Mouse (Mus musculus) midbrain, embryonic 13.5 days (tissue): Measurements from ENCODE around the gene Coa6. TPM values are rescaled to one million over a fixed set of nuclear protein-coding genes. Genes with fewer than 3 reads are reported as not detected.

ENCODE experiments used
- ATAC-seq: fragments of 200-750 bp; cut with Nextera tagmentation; 2 replicates; pipeline ENCODE4 v1.8.0; 2017; ENCODE audit warnings: mild to moderate bottlenecking, moderate TSS enrichment, moderate library complexity
- H3K27ac ChIP-seq: fragments of 300-500 bp; sonication (generic); 2 replicates; pipeline ENCODE4 v1.5.1; 2015; ENCODE audit warnings: inconsistent platforms, mild to moderate bottlenecking, moderate library complexity
- H3K27me3 ChIP-seq: fragments of 300-500 bp; sonication (generic); 2 replicates; pipeline ENCODE4 v1.6.1; 2015; ENCODE audit warnings: mild to moderate bottlenecking, inconsistent platforms
- H3K36me3 ChIP-seq: fragments of 300-500 bp; sonication (generic); 2 replicates; pipeline ENCODE4 v1.6.1; 2015; ENCODE audit warnings: mild to moderate bottlenecking, inconsistent platforms
- H3K4me1 ChIP-seq: fragments of 300-500 bp; sonication (generic); replicated peaks from 2 replicates; pipeline ENCODE4 v1.6.1; 2015; ENCODE audit warnings: inconsistent platforms
- H3K4me2 ChIP-seq: fragments of 300-500 bp; sonication (generic); replicated peaks from 2 replicates; pipeline ENCODE4 v1.6.1; 2015; ENCODE audit warnings: moderate library complexity, mild to moderate bottlenecking, inconsistent platforms
- H3K4me3 ChIP-seq: fragments of 300-500 bp; sonication (generic); replicated peaks from 2 replicates; pipeline ENCODE4 v1.5.1; 2015; ENCODE audit warnings: mild to moderate bottlenecking, inconsistent platforms
- H3K9ac ChIP-seq: fragments of 300-500 bp; sonication (generic); replicated peaks from 2 replicates; pipeline ENCODE4 v1.6.1; 2015; ENCODE audit warnings: mild to moderate bottlenecking, inconsistent platforms
- H3K9me3 ChIP-seq: fragments of 300-500 bp; sonication (generic); 2 replicates; pipeline ENCODE4 v1.6.1; 2016; ENCODE audit warnings: mild to moderate bottlenecking, inconsistent platforms
- WGBS: fragments of 180-500 bp; shearing (Covaris S2); methylation state at CpG from one replicate; pipeline ENCODE4 v1.1.7; 2015; 5-methylcytosine and 5-hydroxymethylcytosine counted together
- polyA plus RNA-seq: library from polyadenylated mRNA; unstranded; fragments of >200 nt; fragmentation: Nextera tagmentation; extraction: Ambion mirVana; gene quantifications from 2 replicates; pipeline ENCODE4 v1.2.1, GENCODE M21; 2015

Coa6 gene
- polyA plus RNA-seq, 1 experiment from 2014 or later, result 43.4 TPM

- Histone ChIP-seq H3K4me2 (no peak overlapping the region), H3K27ac (no peak overlapping the region), H3K4me1 (peaks cover 22% of the 10 kb centered on the region), H3K36me3 (peaks cover 7% of the 10 kb centered on the region), H3K27me3 (no peaks in the 10 kb centered on the region), H3K9ac (no peak overlapping the region), H3K9me3 (no peaks in the 10 kb centered on the region), H3K4me3 (no peak overlapping the region)
- no peak for ATAC-seq
- WGBS, result 83% methylated on average over 3 of the region's 3 CpGs
Measured at GRCm38 (mm10) chr8:126420834-126421233, 1.5 kb upstream of the Coa6 start.

DNA sequence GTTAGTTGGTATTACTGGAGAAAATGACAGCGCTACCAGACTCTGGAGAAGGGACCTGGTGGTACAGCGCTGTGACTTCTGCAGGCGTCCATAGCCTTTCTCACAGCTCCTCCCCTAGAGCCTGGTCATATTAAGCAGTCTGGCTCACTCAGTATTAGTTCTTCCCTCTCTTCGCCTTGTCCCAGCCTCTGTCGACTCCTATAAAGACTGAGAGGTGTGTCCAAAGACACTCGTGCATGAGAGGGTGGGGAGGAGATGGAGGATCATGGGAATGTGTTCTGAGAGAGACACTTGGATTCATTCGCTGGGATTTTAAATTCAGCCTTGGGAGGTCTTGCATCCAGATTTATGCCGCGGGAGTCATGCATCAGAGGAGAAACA is 595 bp downstream of the Coa6 start:
- peak overlapping the region; percentile 78 for H3K4me3 ChIP-seq
- H3K4me2 ChIP-seq, result peak overlapping the region; percentile 89
- H3K27ac ChIP-seq, result peak overlapping the region; percentile 77
- WGBS, result 7% methylated on average over 9 of the region's 9 CpGs
- no peaks in the 10 kb centered on the region for H3K27me3 ChIP-seq
- peak overlapping the region; percentile 86 for H3K9ac ChIP-seq
- H3K36me3 ChIP-seq, result peaks cover 28% of the 10 kb centered on the region
- ATAC-seq, result peak; percentile 76
- peaks cover 22% of the 10 kb centered on the region for H3K4me1 ChIP-seq
- H3K9me3 ChIP-seq, result no peaks in the 10 kb centered on the region

DNA sequence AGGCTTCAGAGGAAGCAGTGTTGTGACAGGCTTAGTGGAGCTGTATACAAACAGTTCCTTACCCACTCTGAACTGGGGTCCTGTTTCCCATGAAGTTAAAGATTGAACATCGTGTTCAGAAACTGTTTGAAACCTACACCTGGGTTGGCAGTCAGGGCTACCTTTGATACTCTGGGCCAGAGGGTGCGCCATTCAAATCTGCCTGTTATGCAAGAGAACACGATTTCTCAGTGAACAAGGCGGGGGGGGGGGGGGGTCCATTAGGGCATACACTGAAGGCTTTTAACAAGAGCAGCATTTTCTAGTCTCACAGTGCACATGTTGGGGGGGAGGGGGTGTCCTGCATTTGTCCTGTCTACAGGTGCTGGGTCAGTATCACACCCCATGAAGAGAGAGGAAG is 1.8 kb downstream of the Coa6 start:
- H3K27ac ChIP-seq, result no peak overlapping the region
- no peak for ATAC-seq
- H3K9me3 ChIP-seq, result no peaks in the 10 kb centered on the region
- 90% methylated on average over 4 of the region's 4 CpGs for WGBS
- peaks cover 40% of the 10 kb centered on the region for H3K36me3 ChIP-seq
- H3K9ac ChIP-seq, result no peak overlapping the region
- no peak overlapping the region for H3K4me3 ChIP-seq
- no peaks in the 10 kb centered on the region for H3K27me3 ChIP-seq
- peaks cover 22% of the 10 kb centered on the region for H3K4me1 ChIP-seq
- no peak overlapping the region for H3K4me2 ChIP-seq

GRCm38 (mm10) chr8:126424946-126425345 is 2.6 kb downstream of the Coa6 start:
- peaks cover 22% of the 10 kb centered on the region for H3K4me1 ChIP-seq
- WGBS, result 86% methylated on average over 1 of the region's 1 CpGs
- no peak overlapping the region for H3K4me3 ChIP-seq
- no peak for ATAC-seq
- H3K27me3 ChIP-seq, result no peaks in the 10 kb centered on the region
- no peak overlapping the region for H3K27ac ChIP-seq
- no peaks in the 10 kb centered on the region for H3K9me3 ChIP-seq
- peaks cover 48% of the 10 kb centered on the region for H3K36me3 ChIP-seq
- no peak overlapping the region for H3K9ac ChIP-seq
- no peak overlapping the region for H3K4me2 ChIP-seq

DNA sequence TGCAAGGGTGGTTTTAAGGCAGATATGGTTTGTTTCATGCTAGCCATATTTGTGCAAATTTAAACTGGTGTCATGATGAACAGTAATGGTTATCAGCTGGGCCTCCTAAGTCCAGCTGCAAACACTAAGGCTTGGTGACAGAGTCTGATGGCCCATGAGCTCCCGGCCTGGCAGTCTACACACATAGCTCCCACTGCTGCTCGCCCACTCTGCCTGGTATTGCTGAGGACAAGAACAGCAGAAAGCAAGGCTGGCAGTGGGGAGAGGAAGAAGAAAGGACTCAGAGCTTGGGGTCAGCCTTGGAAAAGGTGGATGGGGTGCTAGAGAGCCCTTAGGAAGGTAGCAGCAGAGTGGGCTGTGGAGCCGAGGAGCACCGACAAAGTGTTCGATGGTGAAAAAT is 7.3 kb downstream of the Coa6 start:
- no peaks in the 10 kb centered on the region for H3K9me3 ChIP-seq
- ATAC-seq, result no peak
- 95% methylated on average over 5 of the region's 5 CpGs for WGBS
- H3K36me3 ChIP-seq, result peaks cover 78% of the 10 kb centered on the region
- H3K27me3 ChIP-seq, result no peaks in the 10 kb centered on the region
- no peak overlapping the region for H3K4me2 ChIP-seq
- H3K27ac ChIP-seq, result no peak overlapping the region
- H3K4me1 ChIP-seq, result no peaks in the 10 kb centered on the region
- no peak overlapping the region for H3K9ac ChIP-seq
- H3K4me3 ChIP-seq, result no peak overlapping the region

- Histone ChIP-seq H3K9ac (no peak overlapping the region), H3K4me1 (no peaks in the 10 kb centered on the region), H3K4me2 (no peak overlapping the region), H3K27me3 (no peaks in the 10 kb centered on the region), H3K4me3 (no peak overlapping the region), H3K36me3 (peaks cover 73% of the 10 kb centered on the region), H3K9me3 (no peaks in the 10 kb centered on the region), H3K27ac (no peak overlapping the region)
- 81% methylated on average over 7 of the region's 7 CpGs for WGBS
- no peak for ATAC-seq
Measured at GRCm38 (mm10) chr8:126433827-126434226, 11.5 kb downstream of the Coa6 start.

DNA sequence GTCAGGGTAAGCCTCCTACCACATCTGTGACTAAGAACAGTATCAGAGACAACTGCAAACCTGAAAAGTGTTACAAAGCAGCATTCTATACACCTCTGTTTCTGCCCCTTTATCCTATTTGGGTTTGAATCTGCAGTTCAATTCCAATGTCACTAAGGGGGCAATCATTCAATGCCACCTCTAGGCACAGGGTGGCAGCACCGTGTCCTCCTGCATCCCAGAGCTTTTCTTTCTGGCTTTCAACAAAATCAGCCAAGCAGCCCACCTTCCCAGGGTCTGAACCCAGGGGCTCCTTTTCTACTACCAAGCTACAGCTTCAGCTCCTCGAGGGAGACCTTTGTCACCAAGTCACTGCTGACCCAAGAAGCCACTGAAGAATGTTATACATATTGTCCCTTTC is 16.6 kb downstream of the Coa6 start:
- no peak overlapping the region for H3K9ac ChIP-seq
- H3K36me3 ChIP-seq, result peaks cover 58% of the 10 kb centered on the region
- no peak overlapping the region for H3K4me3 ChIP-seq
- WGBS, result 69% methylated on average over 2 of the region's 2 CpGs
- H3K9me3 ChIP-seq, result no peaks in the 10 kb centered on the region
- no peak overlapping the region for H3K27ac ChIP-seq
- ATAC-seq, result no peak
- no peak overlapping the region for H3K4me2 ChIP-seq
- H3K27me3 ChIP-seq, result no peaks in the 10 kb centered on the region
- H3K4me1 ChIP-seq, result no peaks in the 10 kb centered on the region

- Histone ChIP-seq H3K9me3 (no peaks in the 10 kb centered on the region), H3K4me2 (no peak overlapping the region), H3K36me3 (peaks cover 79% of the 10 kb centered on the region), H3K4me3 (no peak overlapping the region), H3K27ac (no peak overlapping the region), H3K4me1 (no peaks in the 10 kb centered on the region; the same call in 1 of the 2 replicates), H3K9ac (no peak overlapping the region), H3K27me3 (no peaks in the 10 kb centered on the region)
- ATAC-seq, result no peak
- WGBS, result 93% methylated on average over 8 of the region's 8 CpGs
Measured at GRCm38 (mm10) chr8:126451158-126451557, 28.8 kb downstream of the Coa6 start.

DNA sequence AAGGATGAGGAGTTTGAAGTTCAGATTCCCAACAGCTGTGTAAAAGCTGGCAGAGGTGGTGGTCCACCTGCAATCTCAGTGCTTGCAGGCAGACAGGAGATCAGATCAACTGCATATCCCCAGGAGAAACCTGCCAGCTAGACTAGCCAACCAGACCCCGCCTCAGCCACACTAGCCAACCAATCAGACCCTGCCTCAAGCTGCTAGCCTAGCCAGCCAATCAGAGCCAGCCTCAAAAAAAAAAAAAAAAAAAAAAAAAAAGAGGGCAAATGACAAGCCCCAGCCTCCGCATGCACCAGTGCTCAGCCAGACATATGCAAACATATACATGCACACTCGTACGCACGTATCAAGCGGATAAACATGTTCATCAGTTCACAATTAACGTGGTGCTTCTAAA is 33.1 kb downstream of the Coa6 start:
- Histone ChIP-seq H3K9me3 (no peaks in the 10 kb centered on the region), H3K4me2 (no peak overlapping the region), H3K9ac (no peak overlapping the region), H3K4me3 (no peak overlapping the region), H3K27me3 (no peaks in the 10 kb centered on the region), H3K27ac (no peak overlapping the region), H3K4me1 (no peaks in the 10 kb centered on the region; the same call in 1 of the 2 replicates), H3K36me3 (peaks cover 64% of the 10 kb centered on the region)
- ATAC-seq, result no peak
- WGBS, result 68% methylated on average over 7 of the region's 7 CpGs

DNA sequence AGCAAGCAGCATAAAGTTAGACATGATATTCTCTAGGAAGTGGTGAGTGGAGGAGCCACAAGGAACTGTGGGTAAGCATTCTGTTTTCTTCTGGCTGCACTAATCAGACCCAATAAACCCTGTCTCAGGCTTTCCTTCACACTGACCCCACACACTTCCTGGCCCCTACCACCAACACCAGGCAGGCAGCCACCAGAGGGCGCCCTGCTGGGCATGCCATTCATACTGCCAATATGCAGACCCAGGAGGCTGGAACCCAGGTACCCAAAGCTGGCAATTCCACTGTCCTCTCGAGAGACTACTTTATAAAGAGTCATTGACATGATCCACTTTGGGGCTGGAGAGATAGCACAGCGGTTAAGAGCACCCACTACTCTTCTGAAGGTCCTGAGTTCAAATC is 38.0 kb downstream of the Coa6 start:
- H3K27me3 ChIP-seq, result no peaks in the 10 kb centered on the region
- H3K4me2 ChIP-seq, result no peak overlapping the region
- no peak for ATAC-seq
- H3K4me3 ChIP-seq, result no peak overlapping the region
- H3K27ac ChIP-seq, result no peak overlapping the region
- H3K4me1 ChIP-seq, result no peaks in the 10 kb centered on the region; the same call in 1 of the 2 replicates
- WGBS, result 63% methylated on average over 3 of the region's 3 CpGs
- H3K36me3 ChIP-seq, result peaks cover 57% of the 10 kb centered on the region
- H3K9ac ChIP-seq, result no peak overlapping the region
- H3K9me3 ChIP-seq, result no peaks in the 10 kb centered on the region

GRCm38 (mm10) chr8:126461735-126462134 is 39.4 kb downstream of the Coa6 start:
- no peak overlapping the region for H3K9ac ChIP-seq
- no peaks in the 10 kb centered on the region for H3K27me3 ChIP-seq
- no peak overlapping the region for H3K4me3 ChIP-seq
- no peak for ATAC-seq
- no peak overlapping the region for H3K27ac ChIP-seq
- no peaks in the 10 kb centered on the region for H3K9me3 ChIP-seq
- 90% methylated on average over 7 of the region's 7 CpGs for WGBS
- no peaks in the 10 kb centered on the region for H3K4me1 ChIP-seq
- peaks cover 63% of the 10 kb centered on the region for H3K36me3 ChIP-seq
- H3K4me2 ChIP-seq, result no peak overlapping the region

- Histone ChIP-seq H3K9ac (no peak overlapping the region), H3K36me3 (peaks cover 59% of the 10 kb centered on the region), H3K27me3 (no peaks in the 10 kb centered on the region), H3K9me3 (no peaks in the 10 kb centered on the region), H3K4me1 (no peaks in the 10 kb centered on the region), H3K27ac (no peak overlapping the region), H3K4me2 (no peak overlapping the region), H3K4me3 (no peak overlapping the region)
- ATAC-seq, result no peak
- WGBS, result 88% methylated on average over 7 of the region's 7 CpGs
Measured at GRCm38 (mm10) chr8:126464071-126464470, 41.8 kb downstream of the Coa6 start.

- Histone ChIP-seq H3K4me3 (peak overlapping the region; percentile 72), H3K36me3 (peaks cover 9% of the 10 kb centered on the region; the same call in 1 of the 2 replicates), H3K27ac (peak overlapping the region; percentile 83), H3K9ac (peak overlapping the region; percentile 82), H3K27me3 (peaks cover 24% of the 10 kb centered on the region), H3K4me2 (peak overlapping the region; percentile 81), H3K4me1 (peaks cover 17% of the 10 kb centered on the region), H3K9me3 (no peaks in the 10 kb centered on the region)
- ATAC-seq, result peak; percentile 2; the same call in 1 of the 2 replicates
- 17% methylated on average over 16 of the region's 16 CpGs for WGBS
Measured at GRCm38 (mm10) chr8:126473802-126474298, 51.5 kb downstream of the Coa6 start.
